Mouse (Mus musculus) cerebellum, adult 9-10 months (tissue): ENCODE results near the gene Bok.

ENCODE experiments used
- DNase-seq: peaks from one replicate; pipeline ENCODE4 v3.0.0; 2022

Bok gene

DNA sequence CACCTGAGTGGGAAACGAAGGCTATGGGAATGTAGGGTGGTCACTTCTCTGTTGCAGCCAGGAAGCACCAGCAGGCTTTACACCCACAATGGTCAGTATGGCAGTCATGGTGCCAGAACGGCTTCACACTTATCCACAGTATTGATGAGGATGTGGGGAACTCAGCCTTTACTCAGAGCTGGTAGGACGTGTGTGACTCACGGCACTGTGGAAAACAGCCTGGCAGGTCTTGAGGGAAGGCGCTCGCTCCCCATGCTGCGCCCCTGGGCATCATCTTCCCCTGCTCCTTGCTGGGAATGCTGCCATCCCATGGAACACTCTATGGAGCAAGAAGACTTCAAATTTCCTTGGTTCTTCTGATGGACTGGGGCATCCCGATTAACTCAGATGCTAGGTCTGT, 5.6 kb downstream of the Bok start:
- no peak for DNase-seq

DNA sequence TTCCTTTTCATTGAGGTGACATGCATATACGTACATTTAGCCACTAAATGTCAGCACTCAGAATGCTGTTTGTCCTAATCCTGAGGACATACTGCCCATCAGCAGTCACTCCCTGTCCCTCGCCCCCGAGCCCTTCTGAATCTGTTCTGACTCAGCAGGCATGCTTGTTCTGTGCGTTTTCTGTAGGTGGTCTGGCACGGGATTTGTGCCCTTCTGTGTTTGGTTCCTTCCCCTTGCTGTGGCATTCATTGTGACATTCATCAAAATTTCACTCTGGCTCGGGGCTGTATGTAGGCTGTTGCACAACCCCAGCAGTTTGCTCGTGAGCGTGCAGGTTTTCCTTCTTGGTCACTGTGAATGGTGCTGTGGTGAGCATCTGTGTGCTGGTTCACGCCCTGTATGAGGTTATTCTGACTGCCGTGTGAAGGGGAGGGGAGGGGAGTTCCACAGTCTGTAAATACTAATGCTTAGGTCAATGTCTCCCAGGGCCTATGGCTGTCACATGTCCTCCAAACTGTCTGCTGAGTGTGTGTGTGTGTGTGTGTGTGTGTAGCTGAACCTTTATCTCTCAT, 6.4 kb downstream of the Bok start:
- DNase-seq, result no peak

GRCm38 (mm10) chr1:93692773-93693172, 7.3 kb downstream of the Bok start:
- DNase-seq, result no peak

DNA sequence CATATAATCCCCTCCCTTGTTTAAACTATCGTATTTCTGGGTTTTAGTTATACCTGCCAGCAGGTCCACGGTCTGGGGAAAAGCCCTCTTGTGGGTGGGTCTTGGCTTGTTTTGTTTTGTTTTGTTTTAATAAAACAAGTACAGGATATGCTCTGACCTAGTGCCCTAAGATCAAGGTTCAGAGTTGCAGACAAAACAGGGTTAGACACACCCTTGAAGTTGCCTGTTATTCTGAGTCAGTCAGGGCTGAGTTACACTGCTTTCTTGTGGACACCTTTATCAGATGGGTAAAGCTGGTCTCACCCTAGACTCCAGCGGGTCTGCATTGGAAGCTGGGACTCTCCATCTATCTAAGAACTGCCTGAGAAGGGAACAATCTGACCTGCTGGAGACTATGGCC, 8.0 kb downstream of the Bok start:
- no peak for DNase-seq

- no peak for DNase-seq
Observed at GRCm38 (mm10) chr1:93693943-93694342, 8.5 kb downstream of the Bok start.

- no peak for DNase-seq
Observed at GRCm38 (mm10) chr1:93694966-93695365, 9.5 kb downstream of the Bok start.

DNA sequence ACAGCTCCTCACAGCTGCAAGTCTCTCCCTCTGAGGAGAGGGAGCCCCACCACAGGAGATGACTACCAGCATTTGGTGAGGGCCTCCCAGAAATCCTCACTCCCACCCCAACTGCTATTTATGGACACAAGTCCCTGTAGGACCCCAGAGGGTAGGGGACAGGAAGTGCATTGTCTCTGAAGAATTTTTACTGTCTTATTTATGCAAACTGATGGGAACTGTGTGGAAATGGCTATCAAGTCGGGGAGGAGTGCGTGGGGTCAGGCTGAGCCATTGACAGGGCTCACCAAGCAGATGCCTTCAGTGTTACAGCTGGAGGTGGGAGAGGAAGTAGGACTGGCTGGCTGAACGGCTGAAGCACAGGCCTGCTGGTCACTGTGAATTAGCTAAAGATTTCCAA, 11.9 kb downstream of the Bok start:
- DNase-seq, result no peak

DNA sequence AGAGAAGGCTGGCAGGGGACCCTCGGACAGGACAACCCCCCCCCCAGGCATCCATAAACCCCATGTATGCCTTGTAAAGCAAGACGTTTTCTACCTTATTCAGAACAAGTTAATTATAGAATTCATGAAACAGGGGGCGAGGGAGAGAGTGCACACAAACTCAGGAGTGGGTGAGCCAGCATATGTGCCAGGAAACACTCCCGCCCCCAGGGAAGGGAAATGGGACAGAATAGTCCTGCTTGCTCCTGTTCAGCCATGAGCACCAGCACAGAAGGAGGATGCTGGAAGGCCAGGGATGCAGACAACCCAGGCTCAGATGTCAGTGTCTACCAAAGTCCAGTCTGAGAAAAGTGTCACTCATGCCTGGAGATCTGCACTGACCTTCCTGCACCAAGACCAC, 13.7 kb downstream of the Bok start:
- DNase-seq, result no peak

DNA sequence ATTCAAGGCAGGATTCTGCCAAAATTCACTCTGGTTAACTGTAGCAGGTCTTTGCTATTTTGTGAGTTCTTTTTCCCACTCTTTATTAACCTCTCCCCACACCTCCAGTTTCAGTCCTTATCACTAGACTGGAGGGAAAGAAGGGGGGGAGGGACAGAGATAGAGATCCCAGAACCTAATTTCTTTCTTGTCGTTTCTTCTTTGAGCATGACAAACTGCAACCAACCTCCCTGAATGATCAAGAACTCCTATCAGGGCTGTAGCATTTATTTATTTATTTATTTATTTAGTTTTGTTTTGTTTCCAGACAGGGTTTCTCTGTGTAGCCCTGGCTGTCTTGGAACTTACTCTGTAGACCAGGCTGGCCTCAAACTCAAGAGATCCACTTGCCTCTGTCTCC, 16.6 kb downstream of the Bok start:
- no peak for DNase-seq

DNA sequence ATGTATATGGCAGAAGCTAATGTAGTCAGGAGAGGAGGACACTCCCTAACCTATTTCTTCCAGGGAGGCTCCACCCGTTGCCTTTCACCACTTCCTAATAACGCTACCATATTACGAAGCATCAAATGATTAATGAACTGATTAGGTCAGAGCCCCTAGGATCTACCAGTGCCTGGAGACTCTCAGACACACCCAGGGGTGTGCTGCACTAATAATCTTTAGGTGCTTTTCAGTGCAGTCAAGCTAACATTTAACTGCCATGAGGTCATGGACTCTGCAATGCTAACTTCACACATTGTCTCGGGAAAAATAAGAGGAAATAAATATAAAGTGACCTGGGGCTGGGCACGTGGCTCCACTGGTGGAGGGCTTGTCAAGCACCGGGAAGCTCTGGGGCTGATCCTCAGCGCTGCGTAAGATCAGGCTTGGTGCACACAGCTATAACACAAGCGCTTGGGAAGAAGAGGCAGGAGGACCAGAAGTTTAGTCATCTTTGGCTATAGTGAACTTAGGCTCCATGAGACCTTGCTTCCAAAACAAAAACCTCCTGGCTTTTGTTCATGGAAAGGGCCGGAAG, 18.1 kb downstream of the Bok start:
- no peak for DNase-seq

DNA sequence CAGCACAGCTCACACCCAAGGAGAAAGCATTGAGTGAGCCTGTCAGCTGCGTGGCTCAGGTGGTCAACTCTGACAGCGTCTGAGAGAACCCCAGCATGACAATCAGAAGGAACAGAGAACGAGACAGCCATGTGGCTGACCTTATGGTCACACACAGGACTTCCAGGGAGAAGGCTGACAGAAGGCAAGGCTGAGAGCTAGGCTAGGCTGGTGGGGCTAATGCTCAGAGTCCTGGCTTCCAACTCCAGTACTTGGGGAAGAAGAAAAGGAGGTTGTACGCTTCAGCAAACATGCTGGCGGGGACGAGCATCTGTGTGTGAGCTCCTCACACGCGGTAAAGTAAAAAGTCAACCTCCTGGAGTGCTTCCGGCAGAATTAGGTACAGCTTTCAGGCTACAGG, 18.9 kb downstream of the Bok start:
- no peak for DNase-seq

- DNase-seq, result no peak
Observed at GRCm38 (mm10) chr1:93705389-93705788, 19.9 kb downstream of the Bok start.

DNA sequence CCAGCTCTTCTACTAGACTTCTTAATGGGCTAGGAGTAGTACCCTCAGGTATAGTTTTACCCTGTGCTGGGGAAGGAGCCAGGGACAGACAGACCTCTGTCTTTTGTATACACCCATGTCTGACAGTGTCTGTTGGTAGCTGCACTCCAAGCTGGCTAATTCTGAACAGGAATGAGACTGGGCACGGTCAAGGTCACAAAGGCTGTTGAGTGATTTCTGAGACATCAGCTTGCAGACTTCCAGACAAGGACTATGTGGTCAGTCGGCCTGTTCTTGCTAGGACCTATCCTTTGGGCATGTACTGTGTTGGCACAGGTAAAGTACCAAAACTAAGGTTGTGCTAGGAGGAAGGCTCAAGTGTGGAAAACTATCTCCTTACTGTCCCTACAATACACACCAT, 30.7 kb downstream of the Bok start:
- no peak for DNase-seq

- DNase-seq, result no peak
Observed at GRCm38 (mm10) chr1:93721557-93721956, 36.1 kb downstream of the Bok start.

DNA sequence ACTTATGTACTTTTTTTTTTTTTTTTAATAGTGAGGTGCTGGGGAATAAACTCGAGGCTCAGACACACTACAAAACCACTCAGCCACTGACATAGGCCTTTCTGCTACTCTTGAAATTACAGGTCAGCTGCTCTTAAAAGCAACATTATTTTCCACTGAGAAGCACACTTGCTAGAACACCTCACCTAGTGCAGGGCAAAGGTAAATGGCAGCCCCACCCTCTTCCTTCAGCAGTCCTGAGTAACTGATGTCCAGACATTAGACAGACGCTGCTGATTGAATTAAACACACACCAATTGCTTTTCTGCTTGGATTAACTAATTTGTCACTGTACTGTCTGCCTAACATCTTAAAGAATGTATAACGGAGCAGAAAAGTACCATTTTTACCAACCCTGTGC, 39.2 kb downstream of the Bok start:
- no peak for DNase-seq

- DNase-seq, result no peak
Observed at GRCm38 (mm10) chr1:93725665-93726064, 40.2 kb downstream of the Bok start.

DNA sequence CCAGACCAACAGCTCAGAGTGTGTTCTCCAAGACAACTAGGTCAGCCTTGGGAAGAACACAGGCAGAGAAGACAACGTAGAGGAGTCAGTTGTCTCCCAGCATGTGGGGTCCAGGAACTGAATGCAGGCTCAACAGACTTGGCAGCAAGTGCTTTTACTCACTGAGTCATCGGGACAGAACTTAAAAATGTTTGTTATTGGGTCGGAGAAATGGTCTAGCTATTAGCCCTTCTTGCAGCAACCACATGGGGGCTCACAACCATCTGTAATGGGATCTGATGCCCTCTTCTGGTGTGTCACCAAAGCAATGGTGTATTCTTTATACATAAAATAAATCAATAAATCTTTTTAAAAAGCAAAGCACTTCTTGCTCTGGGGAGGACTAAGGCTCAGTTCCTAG, 40.7 kb downstream of the Bok start:
- DNase-seq, result no peak

DNA sequence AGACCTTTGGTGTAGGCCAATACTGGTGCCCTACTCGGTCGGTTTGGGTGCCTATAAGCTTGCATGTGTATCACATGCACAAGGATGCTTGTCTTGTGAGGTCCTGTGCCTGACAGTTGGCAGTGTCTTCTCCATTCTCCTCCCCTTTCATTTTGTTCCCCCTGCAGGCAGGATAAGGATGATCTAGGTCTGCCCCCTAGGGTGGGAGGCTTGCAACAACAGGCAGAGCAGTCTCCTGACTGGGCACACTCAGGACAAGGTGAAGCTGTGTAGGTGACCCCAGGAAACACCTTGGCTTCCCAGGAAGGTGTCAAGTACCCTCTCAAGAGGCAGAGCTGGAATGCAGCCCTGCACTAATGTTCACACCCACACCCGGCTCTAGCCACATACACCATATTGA, 41.5 kb downstream of the Bok start:
- DNase-seq, result peak; percentile 36

DNA sequence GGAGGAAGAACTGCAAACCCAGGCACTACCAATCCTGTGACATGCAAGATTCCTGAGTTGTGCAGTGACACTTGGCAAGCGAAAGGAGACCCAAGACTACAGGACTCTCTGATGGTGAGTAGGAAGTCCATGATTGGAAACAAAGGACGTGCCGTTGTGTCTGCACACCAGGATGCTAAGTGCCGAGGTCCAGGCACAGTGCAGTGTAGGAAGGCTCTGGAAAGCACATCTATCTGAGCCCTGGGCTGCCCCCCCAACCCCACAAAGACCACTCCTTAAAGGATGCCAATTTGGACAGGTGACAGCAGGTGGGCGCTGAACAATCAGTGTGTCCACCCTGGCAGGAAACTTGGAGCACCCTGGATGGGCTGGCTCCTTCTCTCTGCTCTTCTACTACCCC, 45.6 kb downstream of the Bok start:
- peak; percentile 37 for DNase-seq

DNA sequence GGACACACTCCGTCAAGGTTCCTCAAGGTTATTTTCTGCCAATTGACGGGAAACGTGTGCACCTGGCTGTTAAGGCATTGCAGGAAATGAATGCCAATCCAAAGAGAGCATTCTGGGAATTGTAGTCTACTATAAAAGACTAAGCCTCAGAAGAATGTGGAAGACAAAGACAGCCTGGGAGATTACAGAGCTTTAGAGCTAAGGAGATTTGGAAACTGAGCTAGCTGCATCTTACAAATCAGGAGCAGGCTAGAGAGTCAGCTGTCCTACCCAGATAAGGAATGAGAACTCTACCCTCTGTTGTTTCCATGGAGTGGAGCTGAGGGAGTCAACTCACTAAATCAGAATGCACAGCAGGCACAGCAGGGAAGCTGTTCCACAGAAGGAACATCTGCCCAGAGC, 46.4 kb downstream of the Bok start:
- DNase-seq, result peak; percentile 68

- no peak for DNase-seq
Observed at GRCm38 (mm10) chr1:93735859-93736258, 50.4 kb downstream of the Bok start.

GRCm38 (mm10) chr1:93737711-93738110, 52.3 kb downstream of the Bok start:
- no peak for DNase-seq

GRCm38 (mm10) chr1:93740671-93741070, 55.2 kb downstream of the Bok start:
- DNase-seq, result no peak

- no peak for DNase-seq
Observed at GRCm38 (mm10) chr1:93741987-93742386, 56.5 kb downstream of the Bok start.

DNA sequence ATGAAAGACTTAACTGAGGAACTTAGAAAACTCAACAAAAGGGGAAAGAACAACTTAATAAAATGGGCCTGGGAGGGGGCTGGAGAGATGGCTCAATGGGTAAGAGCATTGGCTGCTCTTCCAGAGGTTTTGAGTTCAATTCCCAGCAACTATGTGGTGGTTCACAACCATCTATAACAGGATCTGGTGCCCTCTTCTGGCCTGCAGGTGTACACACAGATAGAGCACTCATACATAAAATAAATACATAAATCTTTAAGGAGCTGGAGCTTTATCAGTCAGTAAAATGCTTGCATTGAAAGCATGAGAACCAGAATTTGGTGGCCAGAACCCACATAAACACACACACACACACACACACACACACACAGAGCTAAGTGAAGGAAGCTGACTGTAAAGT, 57.5 kb downstream of the Bok start:
- DNase-seq, result no peak
